Mouse (Mus musculus): ENCODE measurements around the gene Gm8267. TPM values are rescaled to one million over a fixed set of nuclear protein-coding genes. Genes with fewer than 3 reads are reported as not detected.
"Not testable (repeated sequence)": the region's sequence is repeated elsewhere in the genome, so short reads cannot be mapped to it uniquely, and the experiment has no call there.

Gene Gm8267
- not detected for polyA plus RNA-seq (2017; shearing (Covaris generic))

DNA sequence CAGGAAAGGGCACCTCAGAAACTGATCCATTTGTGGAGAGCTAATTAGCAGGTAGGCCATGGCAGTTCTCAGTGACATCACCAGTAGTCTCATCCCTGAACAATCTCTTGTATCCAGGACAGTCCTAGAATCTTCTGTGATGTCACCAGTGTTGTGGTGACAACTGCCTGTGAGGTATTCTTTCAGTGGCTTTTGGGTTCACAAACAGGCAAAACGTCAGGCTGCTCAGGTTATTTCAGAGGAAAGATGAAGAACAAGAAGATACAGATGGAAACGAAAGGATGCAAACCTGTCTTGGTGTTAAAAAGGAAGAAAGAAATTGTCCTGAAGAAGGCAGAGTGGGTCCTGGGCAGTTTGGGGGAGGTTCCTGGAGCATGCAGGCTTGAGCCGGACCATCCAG, at the start of gene Gm8267:
Gene Gm8267 (minus strand): TSS at position 101 of the 400 bp plus-strand sequence.
- ATAC-seq, result no peak

- not testable (repeated sequence) for ATAC-seq
Observed at GRCm38 (mm10) chr14:44789537-44790382, 39.6 kb upstream of the Gm8267 start.

DNA sequence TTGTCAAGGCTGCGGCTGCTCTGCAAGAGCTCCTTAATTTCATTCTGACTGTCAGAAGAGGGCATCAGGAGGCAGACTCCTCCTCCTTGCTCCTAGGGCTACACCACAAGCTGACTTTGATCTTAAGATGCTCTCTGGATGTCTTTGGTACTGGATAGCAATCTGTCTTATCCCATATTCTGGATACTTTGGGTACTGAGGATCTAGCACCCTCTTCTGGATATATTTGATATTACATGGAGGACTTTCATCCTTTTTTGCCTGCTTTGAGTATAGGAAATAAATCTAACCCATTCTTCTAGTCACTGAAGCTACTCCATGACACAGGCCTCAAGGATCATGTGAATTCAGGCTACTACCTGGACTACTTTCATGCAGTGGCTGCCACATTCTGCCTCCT, 7.4 kb downstream of the Gm8267 start:
- not testable (repeated sequence) for ATAC-seq

GRCm38 (mm10) chr14:44730711-44731110, 19.4 kb downstream of the Gm8267 start:
- not testable (repeated sequence) for ATAC-seq

- ATAC-seq, result not testable (repeated sequence)
Observed at GRCm38 (mm10) chr14:44706356-44706755, 43.8 kb downstream of the Gm8267 start, which contains the start of gene Gm8257. TSS of gene Gm8257 (minus strand) at chr14:44706456.

Other genes with a start within 250 kb of the Gm8267 start
- gene Gm17093, start 232.1 kb downstream of the Gm8267 start, polyA plus RNA-seq (2017; shearing (Covaris generic)), result not detected
- gene Gm8247, start 167.2 kb downstream of the Gm8267 start, polyA plus RNA-seq (2017; shearing (Covaris generic)), result not detected
- not detected for gene Gm5624, start 122.4 kb downstream of the Gm8267 start, polyA plus RNA-seq (2017; shearing (Covaris generic))
- not detected for gene Gm8257, start 43.9 kb downstream of the Gm8267 start, polyA plus RNA-seq (2017; shearing (Covaris generic))
- not detected for gene Ptgdr, start 109.0 kb upstream of the Gm8267 start, polyA plus RNA-seq (2017; shearing (Covaris generic))
- gene Ptger2, start 237.9 kb upstream of the Gm8267 start, polyA plus RNA-seq (2017; shearing (Covaris generic)), result 10 to 100 TPM; 53.3 to 78.7 TPM

Measured in CD4-positive, CD25-positive, alpha-beta regulatory T cell, adult 4 months (primary cell).